Mouse (Mus musculus): ENCODE data around the gene 1700056E22Rik.

DNA sequence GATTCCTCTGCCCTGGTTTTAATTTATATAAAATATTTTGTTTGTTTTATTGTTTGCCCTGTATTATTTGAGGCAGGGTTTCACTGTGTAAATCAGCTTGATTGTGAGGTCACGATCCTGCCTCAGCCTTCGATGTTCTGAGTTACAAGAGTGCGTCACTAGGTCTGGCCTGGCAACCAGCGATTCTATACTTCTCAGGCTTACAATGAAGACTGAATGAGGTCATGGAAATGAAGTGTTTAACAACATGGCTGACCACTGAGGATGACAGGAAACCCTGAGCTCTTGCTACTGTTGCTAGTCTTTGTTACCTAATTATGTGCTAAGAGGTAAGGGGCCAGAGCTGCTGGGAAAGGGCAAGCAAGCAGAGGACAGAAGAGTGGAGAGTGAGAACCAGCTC, 21.0 kb downstream of the 1700056E22Rik start, which contains the start of gene Dusp10:
- TF ChIP-seq CTCF (IDR thresholded peaks at IDR 0.05; ENCODE audit: low read depth) (no peak), EP300 (IDR thresholded peaks at IDR 0.05; ENCODE audit: low read depth) (no peak)
